Comparison of ENCODE assay signal across 9 mouse cellular contexts in genomic region chr11:115275954-115276353, GRCm38 (mm10). TPM values are rescaled to one million over a fixed set of nuclear protein-coding genes. Genes with fewer than 3 reads are reported as not detected.
DNase-seq lines count a peak whose midpoint lies in the region; ATAC-seq and TF ChIP-seq lines count a peak whose summit lies in the region.
"Had no signal": no experiment of that assay in that cellular context is flagged by ENCODE, and none has a peak within 500 bp of the region (broad histone marks: within the 10 kb centered on the region; RNA-seq: fewer than 3 reads in every experiment).

No protein-coding gene starts in this region.

- H3K9me3 ChIP-seq in heart, embryonic 15.5 days (replicated peaks), result no peaks in the 10 kb centered on the region
- H3K9me3 ChIP-seq in hindbrain, embryonic 15.5 days, result no peaks in the 10 kb centered on the region
- H3K9me3 ChIP-seq in midbrain, embryonic 14.5 days (ENCODE audit: control insufficient read depth, low read length), result no peaks in the 10 kb centered on the region

- H3K36me3 ChIP-seq in heart, embryonic 15.5 days, result no peaks in the 10 kb centered on the region
- H3K36me3 ChIP-seq in hindbrain, embryonic 15.5 days, result no peaks in the 10 kb centered on the region
- peaks cover 5% of the 10 kb centered on the region for H3K36me3 ChIP-seq in midbrain, embryonic 14.5 days (ENCODE audit: control insufficient read depth, insufficient read depth, low read length)
- no peaks in the 10 kb centered on the region for H3K36me3 ChIP-seq in kidney, adult 2 months (ENCODE audit: control insufficient read depth, insufficient read depth, low read length)

- peaks cover 20% of the 10 kb centered on the region for H3K4me1 ChIP-seq in heart, embryonic 15.5 days (replicated peaks)
- no peaks in the 10 kb centered on the region; the same call in 1 of the 2 replicates for H3K4me1 ChIP-seq in brown adipose tissue, adult 24 weeks (ENCODE audit: control insufficient read depth, insufficient read depth, insufficient read length, low read length)
- H3K4me1 ChIP-seq in hindbrain, embryonic 15.5 days (replicated peaks), result peaks cover 24% of the 10 kb centered on the region
- H3K4me1 ChIP-seq in midbrain, embryonic 14.5 days (ENCODE audit: control insufficient read depth, insufficient read depth, low read length), result peaks cover 20% of the 10 kb centered on the region
- peaks cover 3% of the 10 kb centered on the region; the same call in 1 of the 2 replicates for H3K4me1 ChIP-seq in kidney, adult 2 months (ENCODE audit: control insufficient read depth, insufficient read depth, low read length)

- DNase-seq in heart, postnatal 36 days, result no peak
- DNase-seq in midbrain, embryonic 14.5 days, result no peak
- DNase-seq in urinary bladder, adult 18-20 months (ENCODE audit: low spot score in 2 of 2), result no peak
- DNase-seq in right cerebral cortex, postnatal 14 days, result no peak
- no peak for DNase-seq in kidney, adult 2 months
- DNase-seq: lung, postnatal 36 days had no signal

- H3K27me3 ChIP-seq in heart, embryonic 15.5 days, result no peaks in the 10 kb centered on the region
- H3K27me3 ChIP-seq in hindbrain, embryonic 15.5 days, result no peaks in the 10 kb centered on the region
- no peaks in the 10 kb centered on the region for H3K27me3 ChIP-seq in midbrain, embryonic 14.5 days (ENCODE audit: control insufficient read depth, insufficient read depth, low read length)
- no peaks in the 10 kb centered on the region for H3K27me3 ChIP-seq in kidney, adult 2 months (replicated peaks; ENCODE audit: control insufficient read depth, insufficient read depth, low read length)

- intact Hi-C loops in heart, postnatal 36 days (cut with DNase I), result no loop called here

- H3K4me3 ChIP-seq in heart, embryonic 15.5 days, result peak overlapping the region; percentile 72
- peak overlapping the region; percentile 63; the same call in 1 of the 2 replicates for H3K4me3 ChIP-seq in brown adipose tissue, adult 24 weeks (ENCODE audit: insufficient read depth, low read depth, low read length)
- peak overlapping the region; percentile 64 for H3K4me3 ChIP-seq in hindbrain, embryonic 15.5 days
- peak overlapping the region; percentile 64 for H3K4me3 ChIP-seq in midbrain, embryonic 14.5 days (replicated peaks; ENCODE audit: low read depth, low read length)
- H3K4me3 ChIP-seq in kidney, adult 2 months (ENCODE audit: insufficient read depth, low read depth, low read length), result no peak overlapping the region

- H3K4me2 ChIP-seq in heart, embryonic 15.5 days, result peak overlapping the region; percentile 98
- H3K4me2 ChIP-seq in hindbrain, embryonic 15.5 days, result peak overlapping the region; percentile 90
- peak overlapping the region; percentile 68 for H3K4me2 ChIP-seq in midbrain, embryonic 14.5 days (ENCODE audit: low read length)

- H3K27ac ChIP-seq in heart, embryonic 15.5 days, result no peak overlapping the region
- H3K27ac ChIP-seq in brown adipose tissue, adult 24 weeks (replicated peaks; ENCODE audit: low read depth, low read length), result no peak overlapping the region
- peak overlapping the region; percentile 90; the same call in 1 of the 2 replicates for H3K27ac ChIP-seq in hindbrain, embryonic 15.5 days (replicated peaks)
- peak overlapping the region; percentile 91 for H3K27ac ChIP-seq in midbrain, embryonic 14.5 days (replicated peaks; ENCODE audit: low read depth, low read length)
- H3K27ac ChIP-seq in kidney, adult 2 months (ENCODE audit: insufficient read depth, low read depth, low read length), result no peak overlapping the region

- no peak for ATAC-seq in heart, embryonic 15.5 days (replicated peaks; ENCODE audit: insufficient number of reproducible peaks, insufficient read depth, low FRiP score, low read depth)
- no peak for ATAC-seq in hindbrain, embryonic 15.5 days (ENCODE audit: low FRiP score, low read depth)
- ATAC-seq in midbrain, embryonic 14.5 days (ENCODE audit: low FRiP score, low TSS enrichment), result no peak

- no peak for TF ChIP-seq POLR2A in kidney, adult 2 months (IDR thresholded peaks at IDR 0.05; ENCODE audit: low read depth, low read length)

- TF ChIP-seq CTCF in kidney, adult 2 months (conservative IDR thresholded peaks at IDR 0.05; ENCODE audit: insufficient read depth, insufficient read length, low read depth, low read length), result no peak

- WGBS in heart, embryonic 15.5 days, result 58% methylated on average over 3 of the region's 3 CpGs
- WGBS in hindbrain, embryonic 15.5 days, result 59% methylated on average over 3 of the region's 3 CpGs
- WGBS in midbrain, embryonic 14.5 days, result 56% methylated on average over 3 of the region's 3 CpGs
- 72% methylated on average over 3 of the region's 3 CpGs for WGBS in kidney, adult 2 months

- peak overlapping the region; percentile 83 for H3K9ac ChIP-seq in heart, embryonic 15.5 days
- peak overlapping the region; percentile 74 for H3K9ac ChIP-seq in hindbrain, embryonic 15.5 days
- peak overlapping the region; percentile 76 for H3K9ac ChIP-seq in midbrain, embryonic 14.5 days (replicated peaks; ENCODE audit: low read length)

RNA-seq across cellular contexts. Expression of gene Fdxr, which starts 0.9 kb away (rescaled TPM):
- 10.5 and 12.4 TPM in 2 replicates for polyA plus RNA-seq in heart, embryonic 15.5 days (2015; fragmentation: Nextera tagmentation; extraction: Ambion mirVana)
- total RNA-seq in heart, postnatal 36 days (2021), result 1 to 10 TPM; 9.5 to 9.7 TPM
- 10.9 and 12.7 TPM in 2 replicates for polyA plus RNA-seq in brown adipose tissue, adult 24 weeks (2012; ENCODE audit: insufficient read depth, insufficient read length, missing spikeins)
- 21.3 and 21.6 TPM in 2 replicates for polyA plus RNA-seq in hindbrain, embryonic 15.5 days (2015; fragmentation: Nextera tagmentation; extraction: Ambion mirVana)
- polyA plus RNA-seq in midbrain, embryonic 14.5 days (2014; fragmentation: Nextera tagmentation; extraction: Ambion mirVana), result 15.0 and 15.9 TPM in 2 replicates
- polyA plus RNA-seq in kidney, adult 2 months (2012; rRNA removed), result 18.0 and 21.0 TPM in 2 replicates

RNA-seq across cellular contexts. Expression of gene Grin2c, which starts 8.9 kb away (rescaled TPM):
- polyA plus RNA-seq in heart, embryonic 15.5 days (2015; fragmentation: Nextera tagmentation; extraction: Ambion mirVana), result 0.10 and 0.16 TPM in 2 replicates
- total RNA-seq in heart, postnatal 36 days (2021), result under 1 TPM; 0.11 to 0.25 TPM
- polyA plus RNA-seq in brown adipose tissue, adult 24 weeks (2012; ENCODE audit: insufficient read depth, insufficient read length, missing spikeins), result not detected in 2 replicates
- 0.64 and 0.73 TPM in 2 replicates for polyA plus RNA-seq in hindbrain, embryonic 15.5 days (2015; fragmentation: Nextera tagmentation; extraction: Ambion mirVana)
- polyA plus RNA-seq in midbrain, embryonic 14.5 days (2014; fragmentation: Nextera tagmentation; extraction: Ambion mirVana), result 0.12 and 0.49 TPM in 2 replicates
- polyA plus RNA-seq in kidney, adult 2 months (2012; rRNA removed), result 0.34 and 0.42 TPM in 2 replicates

RNA-seq across cellular contexts. Expression of gene Fads6, which starts 21.5 kb away (rescaled TPM):
- 0.55 and 0.67 TPM in 2 replicates for polyA plus RNA-seq in heart, embryonic 15.5 days (2015; fragmentation: Nextera tagmentation; extraction: Ambion mirVana)
- total RNA-seq in heart, postnatal 36 days (2021), result 1 to 10 TPM; 1.2 TPM
- 0.40 and 0.67 TPM in 2 replicates for polyA plus RNA-seq in brown adipose tissue, adult 24 weeks (2012; ENCODE audit: insufficient read depth, insufficient read length, missing spikeins)
- 1.3 and 1.5 TPM in 2 replicates for polyA plus RNA-seq in hindbrain, embryonic 15.5 days (2015; fragmentation: Nextera tagmentation; extraction: Ambion mirVana)
- polyA plus RNA-seq in midbrain, embryonic 14.5 days (2014; fragmentation: Nextera tagmentation; extraction: Ambion mirVana), result 0.72 and 1.4 TPM in 2 replicates
- polyA plus RNA-seq in kidney, adult 2 months (2012; rRNA removed), result 14.0 and 18.1 TPM in 2 replicates

RNA-seq across cellular contexts. Expression of gene Otop2, which starts 31.0 kb away (rescaled TPM):
- 0.08 TPM in 1 of 2 replicates, not detected in the other for polyA plus RNA-seq in heart, embryonic 15.5 days (2015; fragmentation: Nextera tagmentation; extraction: Ambion mirVana)
- total RNA-seq in heart, postnatal 36 days (2021), result not detected
- not detected in 2 replicates for polyA plus RNA-seq in brown adipose tissue, adult 24 weeks (2012; ENCODE audit: insufficient read depth, insufficient read length, missing spikeins)
- polyA plus RNA-seq in hindbrain, embryonic 15.5 days (2015; fragmentation: Nextera tagmentation; extraction: Ambion mirVana), result 0.07 and 0.34 TPM in 2 replicates
- polyA plus RNA-seq in midbrain, embryonic 14.5 days (2014; fragmentation: Nextera tagmentation; extraction: Ambion mirVana), result not detected in 2 replicates
- not detected in 2 replicates for polyA plus RNA-seq in kidney, adult 2 months (2012; rRNA removed)

RNA-seq across cellular contexts. Expression of gene Ush1g, which starts 45.9 kb away (rescaled TPM):
- polyA plus RNA-seq in heart, embryonic 15.5 days (2015; fragmentation: Nextera tagmentation; extraction: Ambion mirVana), result 0.11 and 0.29 TPM in 2 replicates
- under 1 TPM in 1 of 2 experiments, not detected in 1; 0.14 TPM for total RNA-seq in heart, postnatal 36 days (2021)
- not detected in 2 replicates for polyA plus RNA-seq in brown adipose tissue, adult 24 weeks (2012; ENCODE audit: insufficient read depth, insufficient read length, missing spikeins)
- polyA plus RNA-seq in hindbrain, embryonic 15.5 days (2015; fragmentation: Nextera tagmentation; extraction: Ambion mirVana), result 0.06 and 0.38 TPM in 2 replicates
- polyA plus RNA-seq in midbrain, embryonic 14.5 days (2014; fragmentation: Nextera tagmentation; extraction: Ambion mirVana), result 0.08 and 0.16 TPM in 2 replicates
- polyA plus RNA-seq in kidney, adult 2 months (2012; rRNA removed), result 0.04 and 0.05 TPM in 2 replicates

Comparison
In these comparisons a context has a peak if more than half of its experiments do, and no peak if none do; other contexts are left out.
1. H3K27ac ChIP-seq: peak in hindbrain, embryonic 15.5 days (single experiment) and midbrain, embryonic 14.5 days (single experiment); none in heart, embryonic 15.5 days (single experiment), brown adipose tissue, adult 24 weeks (single experiment) and kidney, adult 2 months (single experiment).
2. Peak in every context shown above with its lines, with median percentiles within 50 percentile points of each other: H3K4me2 ChIP-seq and H3K9ac ChIP-seq.